Mouse (Mus musculus): ENCODE measurements around the gene Kif6.

Gene Kif6

GRCm38 (mm10) chr17:49839243-49839642, 224.3 kb downstream of the Kif6 start:
- DNase-seq (ENCODE audit: low spot score in 2 of 2) = no peak

GRCm38 (mm10) chr17:49851210-49851609, 236.3 kb downstream of the Kif6 start:
- no peak for DNase-seq (ENCODE audit: low spot score in 2 of 2)

GRCm38 (mm10) chr17:49852183-49852582, 237.2 kb downstream of the Kif6 start:
- peak in 1 of 2 experiments; percentile 28 for DNase-seq (ENCODE audit: low spot score in 2 of 2)

- no peak for DNase-seq (ENCODE audit: low spot score in 2 of 2)
These were observed 240.8 kb downstream of the Kif6 start for GRCm38 (mm10) chr17:49855785-49856184.

- DNase-seq (ENCODE audit: low spot score in 2 of 2) = peak in 1 of 2 experiments; percentile 54
These were observed 245.3 kb downstream of the Kif6 start for GRCm38 (mm10) chr17:49860057-49860816.

GRCm38 (mm10) chr17:49863597-49863996, 248.7 kb downstream of the Kif6 start:
- peak in 1 of 2 experiments; percentile 9 for DNase-seq (ENCODE audit: low spot score in 2 of 2)

GRCm38 (mm10) chr17:49865604-49866003, 250.7 kb downstream of the Kif6 start:
- no peak for DNase-seq (ENCODE audit: low spot score in 2 of 2)

- no peak for DNase-seq (ENCODE audit: low spot score in 2 of 2)
These were observed 251.8 kb downstream of the Kif6 start for GRCm38 (mm10) chr17:49866653-49867215.

- peak in 1 of 2 experiments; percentile 12 for DNase-seq (ENCODE audit: low spot score in 2 of 2)
These were observed 252.6 kb downstream of the Kif6 start for GRCm38 (mm10) chr17:49867321-49868137.

GRCm38 (mm10) chr17:49869246-49869645, 254.3 kb downstream of the Kif6 start:
- DNase-seq (ENCODE audit: low spot score in 2 of 2) = no peak

GRCm38 (mm10) chr17:49872305-49872704, 257.4 kb downstream of the Kif6 start:
- DNase-seq (ENCODE audit: low spot score in 2 of 2) = peak in 1 of 2 experiments; percentile 12

- no peak for DNase-seq (ENCODE audit: low spot score in 2 of 2)
These were observed 259.8 kb downstream of the Kif6 start for GRCm38 (mm10) chr17:49874746-49875145.

GRCm38 (mm10) chr17:49875401-49875800, 260.5 kb downstream of the Kif6 start:
- no peak for DNase-seq (ENCODE audit: low spot score in 2 of 2)

GRCm38 (mm10) chr17:49875939-49876651, 261.2 kb downstream of the Kif6 start:
- DNase-seq (ENCODE audit: low spot score in 2 of 2) = no peak

GRCm38 (mm10) chr17:49880919-49881744, 266.2 kb downstream of the Kif6 start:
- DNase-seq (ENCODE audit: low spot score in 2 of 2) = no peak

- DNase-seq (ENCODE audit: low spot score in 2 of 2) = no peak
These were observed 266.9 kb downstream of the Kif6 start for GRCm38 (mm10) chr17:49881796-49882195.

- peak in 1 of 2 experiments; percentile 41 for DNase-seq (ENCODE audit: low spot score in 2 of 2)
These were observed 268.3 kb downstream of the Kif6 start for GRCm38 (mm10) chr17:49883136-49883755.

- no peak for DNase-seq (ENCODE audit: low spot score in 2 of 2)
These were observed 270.1 kb downstream of the Kif6 start for GRCm38 (mm10) chr17:49885035-49885434.

- DNase-seq (ENCODE audit: low spot score in 2 of 2) = no peak
These were observed 274.7 kb downstream of the Kif6 start for GRCm38 (mm10) chr17:49889629-49890028.

- DNase-seq (ENCODE audit: low spot score in 2 of 2) = peak in 1 of 2 experiments; percentile 34
These were observed 275.9 kb downstream of the Kif6 start for GRCm38 (mm10) chr17:49890861-49891260.
